Mouse (Mus musculus) neural tube, embryonic 15.5 days (tissue): ENCODE data around the gene Ostm1. TPM values are rescaled to one million over a fixed set of nuclear protein-coding genes. Genes with fewer than 3 reads are reported as not detected.
A peak's percentile ranks its signal among the peaks of the same experiment; 100 is the strongest.

Experiments used
- ATAC-seq: fragments of 200-750 bp; cut with Nextera tagmentation; 2 replicates; pipeline ENCODE4 v1.8.0; 2017; ENCODE audit warnings: mild to moderate bottlenecking, moderate TSS enrichment, moderate library complexity; ENCODE audit not compliant: low FRiP score
- H3K27ac ChIP-seq: fragments of 300-500 bp; sonication (generic); replicated peaks from 2 replicates; pipeline ENCODE4 v1.5.1; 2015; ENCODE audit warnings: mild to moderate bottlenecking, inconsistent platforms
- H3K27me3 ChIP-seq: fragments of 300-500 bp; sonication (generic); replicated peaks from 2 replicates; pipeline ENCODE4 v1.6.1; 2015; ENCODE audit warnings: inconsistent platforms
- H3K36me3 ChIP-seq: fragments of 300-500 bp; sonication (generic); 2 replicates; pipeline ENCODE4 v1.6.1; 2015; ENCODE audit warnings: inconsistent platforms
- H3K4me1 ChIP-seq: fragments of 300-500 bp; sonication (generic); 2 replicates; pipeline ENCODE4 v1.6.1; 2015; ENCODE audit warnings: inconsistent platforms
- H3K4me2 ChIP-seq: fragments of 300-500 bp; sonication (generic); 2 replicates; pipeline ENCODE4 v1.6.1; 2015; ENCODE audit warnings: inconsistent platforms, mild to moderate bottlenecking, moderate library complexity
- H3K4me3 ChIP-seq: fragments of 300-500 bp; sonication (generic); replicated peaks from 2 replicates; pipeline ENCODE4 v1.5.1; 2015; ENCODE audit warnings: mild to moderate bottlenecking, inconsistent platforms
- H3K9ac ChIP-seq: fragments of 300-500 bp; sonication (generic); replicated peaks from 2 replicates; pipeline ENCODE4 v1.6.1; 2015; ENCODE audit warnings: mild to moderate bottlenecking, inconsistent platforms
- H3K9me3 ChIP-seq: fragments of 300-500 bp; sonication (generic); replicated peaks from 2 replicates; pipeline ENCODE4 v1.6.1; 2016; ENCODE audit warnings: inconsistent platforms
- WGBS: fragments of 180-500 bp; shearing (Covaris S2); methylation state at CpG from one replicate; pipeline ENCODE4 v1.1.7; 2015; ENCODE audit warnings: mixed read lengths; 5-methylcytosine and 5-hydroxymethylcytosine counted together
- polyA plus RNA-seq: library from polyadenylated mRNA; unstranded; fragments of >200 nt; fragmentation: Nextera tagmentation; extraction: Ambion mirVana; gene quantifications from 2 replicates; pipeline ENCODE4 v1.2.1, GENCODE M21; 2015

The Ostm1 gene
- polyA plus RNA-seq, 1 experiment from 2014 or later: 36.1 TPM

- no peak for ATAC-seq
- Histone ChIP-seq H3K27me3 (no peaks in the 10 kb centered on the region), H3K9ac (no peak overlapping the region), H3K36me3 (no peaks in the 10 kb centered on the region), H3K4me2 (no peak overlapping the region), H3K4me1 (no peaks in the 10 kb centered on the region), H3K9me3 (no peaks in the 10 kb centered on the region), H3K27ac (no peak overlapping the region), H3K4me3 (no peak overlapping the region)
- WGBS: 87% methylated on average over 3 of the region's 3 CpGs
Measured at GRCm38 (mm10) chr10:42672798-42673197, 89.2 kb downstream of the Ostm1 start.

GRCm38 (mm10) chr10:42675571-42675970 is 91.9 kb downstream of the Ostm1 start:
- Histone ChIP-seq H3K4me1 (peaks cover 14% of the 10 kb centered on the region), H3K4me3 (no peak overlapping the region), H3K9me3 (no peaks in the 10 kb centered on the region), H3K4me2 (no peak overlapping the region), H3K9ac (no peak overlapping the region), H3K27me3 (no peaks in the 10 kb centered on the region), H3K36me3 (no peaks in the 10 kb centered on the region), H3K27ac (no peak overlapping the region)
- ATAC-seq: no peak
- WGBS: 85% methylated on average over 4 of the region's 4 CpGs

GRCm38 (mm10) chr10:42678331-42678730 is 94.7 kb downstream of the Ostm1 start:
- no peaks in the 10 kb centered on the region for H3K9me3 ChIP-seq
- WGBS: 41% methylated on average over 6 of the region's 6 CpGs
- H3K27me3 ChIP-seq: no peaks in the 10 kb centered on the region
- peak overlapping the region; percentile 92 for H3K9ac ChIP-seq
- peak; percentile 3 for ATAC-seq
- no peaks in the 10 kb centered on the region; the same call in 1 of the 2 replicates for H3K36me3 ChIP-seq
- H3K4me2 ChIP-seq: peak overlapping the region; percentile 76
- peak overlapping the region; percentile 100 for H3K4me3 ChIP-seq
- peaks cover 20% of the 10 kb centered on the region for H3K4me1 ChIP-seq
- peak overlapping the region; percentile 82 for H3K27ac ChIP-seq

- peak overlapping the region; percentile 92 for H3K9ac ChIP-seq
- peak overlapping the region; percentile 100 for H3K4me3 ChIP-seq
- WGBS: under 1% methylated on average over 56 of the region's 56 CpGs
- peak overlapping the region; percentile 76 for H3K4me2 ChIP-seq
- H3K4me1 ChIP-seq: peaks cover 20% of the 10 kb centered on the region
- no peaks in the 10 kb centered on the region for H3K27me3 ChIP-seq
- peak overlapping the region; percentile 82 for H3K27ac ChIP-seq
- ATAC-seq: peak; percentile 98
- no peaks in the 10 kb centered on the region for H3K9me3 ChIP-seq
- peaks cover 3% of the 10 kb centered on the region for H3K36me3 ChIP-seq
Measured at GRCm38 (mm10) chr10:42678755-42679364, 95.2 kb downstream of the Ostm1 start.

GRCm38 (mm10) chr10:42679586-42679985 is 96.0 kb downstream of the Ostm1 start:
- no peak for ATAC-seq
- Histone ChIP-seq H3K4me3 (peak overlapping the region; percentile 100), H3K4me2 (peak overlapping the region; percentile 76), H3K27me3 (no peaks in the 10 kb centered on the region), H3K36me3 (peaks cover 8% of the 10 kb centered on the region), H3K9me3 (no peaks in the 10 kb centered on the region), H3K4me1 (peaks cover 20% of the 10 kb centered on the region), H3K9ac (peak overlapping the region; percentile 92), H3K27ac (no peak overlapping the region)
- WGBS: 11% methylated on average over 10 of the region's 10 CpGs

- WGBS: 11% methylated on average over 6 of the region's 6 CpGs
- H3K4me3 ChIP-seq: no peak overlapping the region
- ATAC-seq: no peak
- no peak overlapping the region for H3K9ac ChIP-seq
- no peaks in the 10 kb centered on the region for H3K9me3 ChIP-seq
- H3K36me3 ChIP-seq: peaks cover 8% of the 10 kb centered on the region
- no peak overlapping the region for H3K27ac ChIP-seq
- H3K4me2 ChIP-seq: peak overlapping the region; percentile 76
- no peaks in the 10 kb centered on the region for H3K27me3 ChIP-seq
- H3K4me1 ChIP-seq: peaks cover 20% of the 10 kb centered on the region
Measured at GRCm38 (mm10) chr10:42680582-42681001, 97.0 kb downstream of the Ostm1 start.

- WGBS: 86% methylated on average over 8 of the region's 8 CpGs
- ATAC-seq: no peak
- no peaks in the 10 kb centered on the region for H3K9me3 ChIP-seq
Measured at GRCm38 (mm10) chr10:42682421-42682820, 98.8 kb downstream of the Ostm1 start.

GRCm38 (mm10) chr10:42687873-42688272 is 104.3 kb downstream of the Ostm1 start:
- WGBS: 92% methylated on average over 5 of the region's 5 CpGs
- H3K9ac ChIP-seq: no peak overlapping the region
- no peak for ATAC-seq

More at GRCm38 (mm10) chr10:42682421-42682820, 98.8 kb downstream of the Ostm1 start:
- Histone ChIP-seq H3K4me3 (no peak overlapping the region), H3K9ac (no peak overlapping the region), H3K36me3 (peaks cover 8% of the 10 kb centered on the region), H3K27ac (no peak overlapping the region), H3K4me2 (no peak overlapping the region), H3K4me1 (peaks cover 20% of the 10 kb centered on the region), H3K27me3 (no peaks in the 10 kb centered on the region)

GRCm38 (mm10) chr10:42689694-42690093 is 106.1 kb downstream of the Ostm1 start:
- H3K9me3 ChIP-seq: no peaks in the 10 kb centered on the region
- H3K4me1 ChIP-seq: peaks cover 5% of the 10 kb centered on the region
- H3K27me3 ChIP-seq: no peaks in the 10 kb centered on the region
- H3K4me2 ChIP-seq: no peak overlapping the region
- ATAC-seq: no peak
- 64% methylated on average over 1 of the region's 1 CpGs for WGBS
- no peaks in the 10 kb centered on the region for H3K36me3 ChIP-seq
- no peak overlapping the region for H3K27ac ChIP-seq
- H3K4me3 ChIP-seq: no peak overlapping the region
- H3K9ac ChIP-seq: no peak overlapping the region

More at GRCm38 (mm10) chr10:42687873-42688272, 104.3 kb downstream of the Ostm1 start:
- Histone ChIP-seq H3K4me2 (no peak overlapping the region), H3K4me3 (no peak overlapping the region), H3K27ac (no peak overlapping the region), H3K9me3 (no peaks in the 10 kb centered on the region), H3K4me1 (peaks cover 5% of the 10 kb centered on the region), H3K27me3 (no peaks in the 10 kb centered on the region), H3K36me3 (peaks cover 8% of the 10 kb centered on the region)

GRCm38 (mm10) chr10:42690233-42691028 is 106.8 kb downstream of the Ostm1 start:
- Histone ChIP-seq H3K4me1 (peaks cover 5% of the 10 kb centered on the region), H3K27ac (no peak overlapping the region), H3K9ac (no peak overlapping the region), H3K9me3 (no peaks in the 10 kb centered on the region), H3K4me2 (peak overlapping the region; percentile 33), H3K4me3 (no peak overlapping the region), H3K36me3 (no peaks in the 10 kb centered on the region), H3K27me3 (no peaks in the 10 kb centered on the region)
- WGBS: 33% methylated on average over 17 of the region's 17 CpGs
- ATAC-seq: peak; percentile 59; the same call in 1 of the 2 replicates

GRCm38 (mm10) chr10:42691051-42691450 is 107.4 kb downstream of the Ostm1 start:
- Histone ChIP-seq H3K9ac (no peak overlapping the region), H3K36me3 (no peaks in the 10 kb centered on the region), H3K27ac (no peak overlapping the region), H3K4me2 (peak overlapping the region; percentile 33), H3K4me1 (peaks cover 5% of the 10 kb centered on the region), H3K27me3 (no peaks in the 10 kb centered on the region), H3K4me3 (no peak overlapping the region), H3K9me3 (no peaks in the 10 kb centered on the region)
- WGBS: 61% methylated on average over 2 of the region's 2 CpGs
- no peak for ATAC-seq

GRCm38 (mm10) chr10:42692095-42692494 is 108.5 kb downstream of the Ostm1 start:
- no peak for ATAC-seq
- Histone ChIP-seq H3K27me3 (no peaks in the 10 kb centered on the region), H3K4me3 (no peak overlapping the region), H3K4me1 (peaks cover 5% of the 10 kb centered on the region), H3K9ac (no peak overlapping the region), H3K27ac (no peak overlapping the region), H3K36me3 (no peaks in the 10 kb centered on the region), H3K9me3 (no peaks in the 10 kb centered on the region), H3K4me2 (no peak overlapping the region)
- 87% methylated on average over 2 of the region's 2 CpGs for WGBS
